Mouse (Mus musculus) layer of hippocampus, adult 11-12 months (tissue): ENCODE results near the gene Sorbs1.
"Not testable (repeated sequence)": the region's sequence is repeated elsewhere in the genome, so short reads cannot be mapped to it uniquely, and the experiment has no call there.

Experiments
- DNase-seq: peaks from one replicate; pipeline ENCODE4 v3.0.0; 2022; ENCODE audit warnings: low spot score

The Sorbs1 gene

GRCm38 (mm10) chr19:40513632-40514078, at the start of gene Sorbs1:
TSS of gene Sorbs1 (minus strand) at chr19:40513779.
- peak; percentile 97 for DNase-seq

- not testable (repeated sequence) for DNase-seq
Measured at GRCm38 (mm10) chr19:40561521-40561920, 47.9 kb upstream of the Sorbs1 start.

- no peak for DNase-seq
Measured at GRCm38 (mm10) chr19:40556029-40556428, 42.5 kb upstream of the Sorbs1 start.

- DNase-seq, result no peak
Measured at GRCm38 (mm10) chr19:40555136-40555535, 41.6 kb upstream of the Sorbs1 start.

DNA sequence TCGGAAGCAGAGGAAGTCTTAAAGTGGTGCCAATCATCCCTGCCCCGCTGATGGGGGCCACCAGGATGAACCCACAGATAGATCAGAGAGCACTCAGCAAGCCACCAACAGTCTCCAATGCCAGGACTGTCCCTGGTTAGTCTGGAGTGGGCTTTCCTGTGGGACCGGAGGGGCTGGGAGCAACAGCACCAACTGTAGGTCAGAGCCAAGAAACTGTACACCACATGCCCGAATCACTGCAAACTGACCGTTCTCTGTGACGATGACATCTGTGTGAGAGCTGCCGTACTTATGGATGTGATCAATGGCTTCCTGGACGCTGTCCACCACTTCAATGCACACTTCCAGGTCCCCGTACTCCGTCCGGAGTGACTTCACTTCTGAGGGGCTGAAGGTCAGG, 40.8 kb upstream of the Sorbs1 start:
- DNase-seq, result no peak

DNA sequence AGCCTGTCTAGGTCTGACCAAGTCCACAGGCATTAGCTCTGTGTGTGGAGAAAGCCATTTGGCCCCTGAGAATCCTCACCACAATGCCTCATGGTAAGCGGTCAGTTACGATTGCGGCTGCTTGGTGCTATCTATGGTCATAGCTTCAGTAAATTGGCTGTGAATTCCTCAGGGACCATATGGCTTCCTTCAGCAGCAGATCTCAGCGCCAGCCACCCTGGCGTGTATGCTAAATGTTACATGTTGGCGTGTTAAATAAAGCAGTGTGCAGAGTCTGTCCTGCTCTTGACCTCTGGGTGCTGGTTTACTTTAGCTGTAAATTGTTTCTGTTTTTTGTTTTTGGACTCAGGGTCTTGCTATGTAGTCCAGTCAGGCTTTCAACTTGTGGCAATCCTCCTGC, 40.3 kb upstream of the Sorbs1 start:
- DNase-seq, result no peak

GRCm38 (mm10) chr19:40553014-40553789, 39.6 kb upstream of the Sorbs1 start:
- DNase-seq, result no peak

GRCm38 (mm10) chr19:40549516-40550135, 36.0 kb upstream of the Sorbs1 start:
- DNase-seq, result no peak

GRCm38 (mm10) chr19:40548796-40549515, 35.4 kb upstream of the Sorbs1 start:
- no peak for DNase-seq

GRCm38 (mm10) chr19:40548386-40548785, 34.8 kb upstream of the Sorbs1 start:
- no peak for DNase-seq

DNA sequence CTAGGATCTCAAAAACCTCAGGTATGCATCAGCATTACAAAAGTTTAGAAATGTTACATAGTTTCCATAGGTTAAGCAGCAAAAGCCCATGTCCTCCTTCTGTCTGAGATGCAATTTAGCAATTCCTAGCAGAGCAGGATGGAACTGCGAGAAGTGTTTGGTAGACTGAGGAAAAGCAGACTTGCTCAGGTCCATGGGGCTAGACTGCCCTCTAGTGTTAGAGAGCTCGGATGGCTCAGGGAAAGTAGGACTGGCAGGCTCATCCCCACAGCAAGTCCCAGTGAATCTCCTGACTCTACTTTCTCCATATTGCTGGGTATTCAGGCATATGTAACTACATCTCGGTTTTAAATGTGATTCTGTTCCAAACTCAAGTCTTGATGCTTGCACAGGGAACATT, 31.3 kb upstream of the Sorbs1 start:
- peak; percentile 69 for DNase-seq

DNA sequence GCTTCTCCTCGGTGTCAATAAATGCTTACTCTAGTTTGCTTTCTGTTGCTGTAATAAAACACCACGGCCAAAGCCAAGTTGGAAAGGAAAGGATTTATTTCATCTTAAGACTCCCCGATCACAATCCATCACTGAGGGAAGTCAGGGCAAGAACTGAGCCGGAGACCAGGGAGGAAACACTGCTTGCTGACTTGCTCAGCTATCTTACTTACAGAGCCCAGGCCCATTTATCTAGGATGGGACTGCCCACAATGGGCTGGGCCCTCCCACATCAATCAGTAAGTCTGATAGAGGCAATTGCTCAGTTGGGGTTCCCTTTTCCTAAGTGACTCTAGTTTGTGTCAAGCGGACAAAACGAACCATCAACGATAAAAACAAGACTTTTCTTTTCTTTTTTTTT, 29.2 kb upstream of the Sorbs1 start:
- no peak for DNase-seq

GRCm38 (mm10) chr19:40536526-40536925, 22.9 kb upstream of the Sorbs1 start:
- DNase-seq, result no peak

- DNase-seq, result no peak
Measured at GRCm38 (mm10) chr19:40532525-40532924, 18.9 kb upstream of the Sorbs1 start.

GRCm38 (mm10) chr19:40530323-40530722, 16.7 kb upstream of the Sorbs1 start:
- no peak for DNase-seq

DNA sequence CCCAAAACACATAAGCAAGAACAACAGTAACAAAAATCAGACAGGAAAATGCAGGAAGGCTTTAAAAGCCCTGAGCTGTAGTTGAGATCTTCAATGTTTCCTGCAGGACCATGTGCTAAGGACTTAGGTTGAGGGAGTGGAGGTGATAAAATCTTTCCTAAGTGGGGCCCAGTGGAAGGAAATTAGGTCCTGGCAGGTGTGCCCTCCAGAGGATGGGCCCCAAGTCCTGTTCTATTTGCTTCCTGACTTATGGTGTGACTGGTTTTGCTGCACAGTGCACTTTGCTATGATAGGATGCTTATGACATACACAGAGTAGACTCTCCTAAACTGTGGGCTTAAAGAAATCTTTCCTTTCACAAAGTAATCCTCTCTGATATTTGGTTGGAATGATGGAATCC, 14.7 kb upstream of the Sorbs1 start:
- no peak for DNase-seq

DNA sequence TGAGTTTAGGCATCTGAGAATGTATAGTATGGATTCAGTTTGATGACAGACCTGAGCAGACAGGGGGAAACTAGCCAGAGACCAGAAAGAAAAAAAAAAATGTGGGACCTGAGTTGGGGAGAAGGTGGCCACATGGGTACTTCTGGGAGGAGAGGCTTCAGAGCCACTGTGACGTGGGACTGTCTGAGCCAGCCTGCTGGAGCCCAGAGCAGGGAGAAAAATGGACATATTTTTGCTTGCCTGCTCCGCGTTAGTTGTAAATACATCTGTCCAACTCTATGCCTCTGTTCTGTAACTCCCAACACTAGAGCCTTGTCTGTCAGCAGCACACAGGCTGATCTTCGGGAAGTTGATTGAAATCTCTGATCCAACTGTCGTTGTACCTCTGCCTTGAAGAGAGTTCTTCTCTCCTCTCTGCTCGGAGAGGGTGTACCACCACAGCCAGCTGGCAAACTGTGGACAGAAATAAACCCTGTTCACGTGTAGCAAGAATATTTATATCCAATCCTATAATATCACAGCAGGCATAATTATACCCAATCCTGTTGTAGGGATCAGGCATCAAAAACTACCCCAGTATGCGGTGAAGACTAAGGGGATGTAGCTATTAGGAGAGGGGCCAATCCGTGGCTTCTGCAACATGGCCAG, 12.9 kb upstream of the Sorbs1 start:
- DNase-seq, result no peak

GRCm38 (mm10) chr19:40523431-40524005, 9.9 kb upstream of the Sorbs1 start:
- no peak for DNase-seq

DNA sequence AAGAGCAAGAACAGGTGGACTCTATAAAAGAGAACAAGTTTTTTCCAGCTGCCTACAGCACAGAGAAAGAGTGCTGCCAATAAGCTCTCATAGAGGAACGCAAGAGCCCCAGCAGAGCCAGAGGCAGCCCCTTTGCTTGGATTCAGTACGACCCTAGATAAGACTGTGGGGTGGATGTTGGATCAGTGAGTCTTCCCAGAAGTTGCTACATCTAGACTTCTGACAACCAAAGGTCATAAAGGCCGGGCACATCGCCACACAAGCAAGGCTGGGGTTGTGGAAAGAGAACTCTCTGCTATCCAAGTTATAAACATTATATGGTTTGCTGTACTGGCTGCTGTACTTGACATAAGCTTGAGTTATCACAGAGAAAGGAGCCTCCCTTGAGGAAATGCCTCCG, 6.8 kb upstream of the Sorbs1 start:
- no peak for DNase-seq

DNA sequence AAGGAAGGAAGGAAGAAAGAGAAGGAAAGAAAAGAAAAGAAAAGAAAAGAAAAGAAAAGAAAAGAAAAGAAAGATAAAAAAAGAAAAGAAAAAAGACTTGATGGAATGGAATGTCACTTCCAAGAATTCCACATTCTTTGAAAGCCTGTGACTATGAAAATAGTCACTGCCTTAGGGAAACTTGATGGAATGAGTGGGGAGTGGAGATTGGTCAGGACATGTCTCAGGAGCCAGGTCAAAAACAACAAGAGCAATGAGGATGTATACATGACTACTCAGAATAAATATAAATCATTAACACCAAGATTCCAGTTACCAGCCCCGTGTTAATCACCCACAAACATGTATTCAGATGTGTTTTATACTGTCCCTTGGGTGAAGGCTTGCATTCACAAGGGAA, 5.1 kb upstream of the Sorbs1 start:
- no peak for DNase-seq

- no peak for DNase-seq
Measured at GRCm38 (mm10) chr19:40515596-40515995, 2.0 kb upstream of the Sorbs1 start.

- DNase-seq, result no peak
Measured at GRCm38 (mm10) chr19:40514376-40514775, 797 bp upstream of the Sorbs1 start.
